Mouse (Mus musculus): ENCODE data around the gene Morf4l1. TPM values are rescaled to one million over a fixed set of nuclear protein-coding genes. Genes with fewer than 3 reads are reported as not detected.

The Morf4l1 gene
- polyA plus RNA-seq, 1 experiment from 2014 or later = 502 TPM

DNA sequence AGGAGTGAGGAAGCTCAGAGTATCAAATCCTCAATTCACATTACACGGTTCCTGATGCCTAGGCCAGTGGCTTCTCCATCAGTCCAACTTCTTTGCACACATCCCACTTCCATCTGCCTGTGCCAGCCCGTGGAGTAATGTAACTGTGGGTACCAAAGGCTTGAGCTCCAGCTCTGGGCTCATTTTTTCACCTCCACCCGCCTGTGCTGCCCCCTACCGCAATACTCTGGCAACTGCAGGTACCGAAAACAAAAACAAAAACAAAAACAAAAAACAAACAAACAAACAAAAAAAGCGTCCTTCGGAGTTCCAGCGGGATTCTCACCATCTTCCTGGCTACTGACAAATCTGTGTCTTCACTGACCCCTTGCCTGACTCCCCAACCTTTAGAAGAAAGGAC is 20.9 kb upstream of the Morf4l1 start:
- H3K36me3 ChIP-seq (ENCODE audit: control insufficient read depth, insufficient read depth, low read length) = no peaks in the 10 kb centered on the region
- H3K4me1 ChIP-seq (ENCODE audit: control insufficient read depth, insufficient read depth, low read length) = no peaks in the 10 kb centered on the region
- 82% methylated on average over 8 of the region's 8 CpGs for WGBS
- DNase-seq (ENCODE audit: low spot score) (no peak), ATAC-seq (ENCODE audit: insufficient read depth, low FRiP score, low TSS enrichment) (no peak)
- no peak overlapping the region for H3K9ac ChIP-seq (ENCODE audit: low read length)
- no peak overlapping the region for H3K27ac ChIP-seq (ENCODE audit: low read depth, low read length)
- no peak overlapping the region for H3K4me2 ChIP-seq (ENCODE audit: low read depth)
- no peaks in the 10 kb centered on the region for H3K9me3 ChIP-seq (ENCODE audit: control insufficient read depth, low read length)
- H3K27me3 ChIP-seq (ENCODE audit: control insufficient read depth, insufficient read depth, low read length) = no peaks in the 10 kb centered on the region
- H3K4me3 ChIP-seq (ENCODE audit: low read depth, low read length) = no peak overlapping the region

DNA sequence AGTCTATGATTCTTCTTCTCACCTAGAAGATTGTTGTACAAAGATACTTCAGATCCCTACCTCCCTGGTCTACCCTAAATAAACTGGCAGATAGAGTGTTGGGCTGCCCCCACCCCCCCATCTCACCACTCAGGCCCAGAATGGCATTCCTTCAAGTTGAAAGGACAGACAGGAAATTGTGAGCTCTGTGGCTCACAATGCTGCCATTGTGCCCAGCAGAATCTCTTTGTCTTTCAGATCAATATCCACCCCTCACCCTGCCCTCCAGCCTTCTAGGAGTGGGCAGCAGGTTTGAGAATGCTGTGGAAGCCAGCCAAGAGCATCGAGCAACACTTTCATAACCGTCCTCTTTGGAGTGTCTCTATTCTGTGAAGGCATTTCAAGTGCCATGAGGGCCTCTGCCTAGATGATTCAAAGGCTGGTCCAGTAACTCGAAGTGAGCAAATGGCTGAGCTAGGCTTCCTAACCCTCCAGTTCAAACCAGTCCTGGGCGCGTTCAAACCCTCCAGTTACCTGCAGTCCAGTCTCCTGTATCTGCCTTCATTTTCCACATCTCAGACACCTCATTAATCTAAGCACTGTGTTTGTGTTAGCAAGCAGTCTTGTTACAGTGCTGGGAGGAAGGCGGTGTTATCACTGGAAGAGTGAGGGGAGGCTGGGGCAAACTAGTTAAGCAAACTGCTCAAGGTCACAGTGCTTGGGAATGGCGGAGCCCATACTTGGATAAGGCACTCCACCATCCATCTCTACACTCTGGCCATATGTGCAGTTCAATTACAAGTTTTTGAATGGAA is 19.2 kb upstream of the Morf4l1 start:
- no peak for DNase-seq (ENCODE audit: low spot score)
- Histone ChIP-seq H3K36me3 (ENCODE audit: control insufficient read depth, insufficient read depth, low read length) (no peaks in the 10 kb centered on the region), H3K4me1 (ENCODE audit: control insufficient read depth, insufficient read depth, low read length) (no peaks in the 10 kb centered on the region), H3K27ac (ENCODE audit: low read depth, low read length) (no peak overlapping the region), H3K9ac (ENCODE audit: low read length) (no peak overlapping the region), H3K4me3 (ENCODE audit: low read depth, low read length) (no peak overlapping the region), H3K4me2 (ENCODE audit: low read depth) (no peak overlapping the region), H3K9me3 (ENCODE audit: control insufficient read depth, low read length) (no peaks in the 10 kb centered on the region), H3K27me3 (ENCODE audit: control insufficient read depth, insufficient read depth, low read length) (no peaks in the 10 kb centered on the region)
- WGBS = 83% methylated on average over 7 of the region's 7 CpGs
- no peak for ATAC-seq (ENCODE audit: insufficient read depth, low FRiP score, low TSS enrichment)

DNA sequence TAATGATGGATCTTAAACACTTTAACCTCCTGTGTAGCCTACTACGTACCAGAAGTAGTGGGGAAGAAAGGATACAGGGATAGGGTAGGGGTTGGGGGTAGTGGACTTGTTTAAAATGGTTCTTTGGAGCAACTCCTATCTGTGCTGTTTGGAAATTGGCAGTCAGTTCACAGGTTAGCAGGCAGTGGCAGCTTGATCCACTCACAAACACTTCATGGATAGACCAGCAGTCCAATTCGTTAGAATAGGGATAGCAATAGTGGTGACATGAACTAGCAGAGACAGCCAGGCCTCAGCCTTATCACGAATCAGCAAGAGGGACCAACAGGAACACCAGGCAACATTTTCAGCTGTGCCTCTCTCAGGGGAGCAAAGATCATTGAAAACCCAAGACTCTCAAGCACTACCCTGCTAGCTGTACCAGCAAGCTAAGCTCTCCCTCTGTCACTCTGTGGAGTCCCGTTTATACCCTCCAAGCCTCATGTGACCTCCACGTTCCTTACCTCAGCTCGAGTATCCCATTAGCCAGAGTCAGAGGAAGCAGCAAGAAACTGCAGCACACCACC is 14.1 kb upstream of the Morf4l1 start:
- H3K36me3 ChIP-seq (ENCODE audit: control insufficient read depth, insufficient read depth, low read length) = no peaks in the 10 kb centered on the region
- no peak overlapping the region for H3K27ac ChIP-seq (ENCODE audit: low read depth, low read length)
- H3K4me1 ChIP-seq (ENCODE audit: control insufficient read depth, insufficient read depth, low read length) = no peaks in the 10 kb centered on the region
- ATAC-seq (ENCODE audit: insufficient read depth, low FRiP score, low TSS enrichment) (no peak), DNase-seq (ENCODE audit: low spot score) (no peak)
- no peak overlapping the region for H3K9ac ChIP-seq (ENCODE audit: low read length)
- no peaks in the 10 kb centered on the region for H3K9me3 ChIP-seq (ENCODE audit: control insufficient read depth, low read length)
- H3K4me2 ChIP-seq (ENCODE audit: low read depth) = no peak overlapping the region
- H3K4me3 ChIP-seq (ENCODE audit: low read depth, low read length) = no peak overlapping the region
- WGBS = 86% methylated on average over 6 of the region's 6 CpGs
- no peaks in the 10 kb centered on the region for H3K27me3 ChIP-seq (ENCODE audit: control insufficient read depth, insufficient read depth, low read length)

- Histone ChIP-seq H3K4me3 (ENCODE audit: low read depth, low read length) (no peak overlapping the region), H3K27me3 (ENCODE audit: control insufficient read depth, insufficient read depth, low read length) (no peaks in the 10 kb centered on the region), H3K36me3 (ENCODE audit: control insufficient read depth, insufficient read depth, low read length) (no peaks in the 10 kb centered on the region), H3K9ac (ENCODE audit: low read length) (no peak overlapping the region), H3K27ac (ENCODE audit: low read depth, low read length) (no peak overlapping the region), H3K4me1 (ENCODE audit: control insufficient read depth, insufficient read depth, low read length) (no peaks in the 10 kb centered on the region), H3K9me3 (ENCODE audit: control insufficient read depth, low read length) (no peaks in the 10 kb centered on the region), H3K4me2 (ENCODE audit: low read depth) (no peak overlapping the region)
- WGBS = 65% methylated on average over 6 of the region's 6 CpGs
- DNase-seq (ENCODE audit: low spot score) (no peak), ATAC-seq (ENCODE audit: insufficient read depth, low FRiP score, low TSS enrichment) (no peak)
Measured at GRCm38 (mm10) chr9:90127146-90127545, 12.6 kb upstream of the Morf4l1 start.

DNA sequence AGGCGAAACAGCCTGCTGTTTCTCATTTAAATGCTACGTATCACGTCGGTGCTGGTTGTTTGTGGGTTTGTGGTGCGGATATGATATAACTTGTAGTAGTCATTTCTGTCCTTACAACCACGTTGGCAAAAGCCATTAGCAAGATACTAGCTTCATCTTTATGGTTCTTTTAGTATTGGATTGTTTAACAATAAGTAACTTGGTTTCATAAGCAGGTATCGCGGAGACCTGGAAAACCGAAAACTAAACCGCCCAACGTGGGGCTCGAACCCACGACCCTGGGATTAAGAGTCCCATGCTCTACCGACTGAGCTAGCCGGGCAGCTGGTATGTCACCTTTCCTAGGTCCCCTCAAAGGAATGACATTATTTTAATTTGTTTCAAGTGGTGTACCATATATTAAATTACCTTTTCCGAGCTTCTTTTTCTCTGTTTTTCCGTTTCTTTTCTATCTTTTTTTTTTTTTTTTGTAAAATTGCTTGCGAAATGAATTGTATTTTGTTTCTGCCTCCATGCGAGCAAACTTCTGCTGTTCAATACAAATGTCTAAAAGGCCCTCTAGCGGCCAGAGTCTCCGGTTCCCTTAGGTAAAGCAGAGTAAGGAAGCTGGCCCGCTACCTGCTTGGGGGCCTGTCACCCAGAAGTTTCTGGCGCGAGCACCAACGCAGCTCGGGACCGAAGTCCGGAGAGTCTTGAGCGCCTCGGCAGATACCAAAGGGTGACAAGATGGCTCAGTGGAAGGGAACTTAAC is 11.9 kb upstream of the Morf4l1 start:
- Histone ChIP-seq H3K27ac (ENCODE audit: low read depth, low read length) (no peak overlapping the region), H3K9me3 (ENCODE audit: control insufficient read depth, low read length) (no peaks in the 10 kb centered on the region), H3K9ac (ENCODE audit: low read length) (no peak overlapping the region), H3K4me2 (ENCODE audit: low read depth) (peak overlapping the region; percentile 33), H3K27me3 (ENCODE audit: control insufficient read depth, insufficient read depth, low read length) (no peaks in the 10 kb centered on the region), H3K4me1 (ENCODE audit: control insufficient read depth, insufficient read depth, low read length) (no peaks in the 10 kb centered on the region), H3K4me3 (ENCODE audit: low read depth, low read length) (peak overlapping the region; percentile 21), H3K36me3 (ENCODE audit: control insufficient read depth, insufficient read depth, low read length) (no peaks in the 10 kb centered on the region)
- ATAC-seq (ENCODE audit: insufficient read depth, low FRiP score, low TSS enrichment) (peak; percentile 71), DNase-seq (ENCODE audit: low spot score) (peak; percentile 78)
- 2% methylated on average over 30 of the region's 30 CpGs for WGBS

DNA sequence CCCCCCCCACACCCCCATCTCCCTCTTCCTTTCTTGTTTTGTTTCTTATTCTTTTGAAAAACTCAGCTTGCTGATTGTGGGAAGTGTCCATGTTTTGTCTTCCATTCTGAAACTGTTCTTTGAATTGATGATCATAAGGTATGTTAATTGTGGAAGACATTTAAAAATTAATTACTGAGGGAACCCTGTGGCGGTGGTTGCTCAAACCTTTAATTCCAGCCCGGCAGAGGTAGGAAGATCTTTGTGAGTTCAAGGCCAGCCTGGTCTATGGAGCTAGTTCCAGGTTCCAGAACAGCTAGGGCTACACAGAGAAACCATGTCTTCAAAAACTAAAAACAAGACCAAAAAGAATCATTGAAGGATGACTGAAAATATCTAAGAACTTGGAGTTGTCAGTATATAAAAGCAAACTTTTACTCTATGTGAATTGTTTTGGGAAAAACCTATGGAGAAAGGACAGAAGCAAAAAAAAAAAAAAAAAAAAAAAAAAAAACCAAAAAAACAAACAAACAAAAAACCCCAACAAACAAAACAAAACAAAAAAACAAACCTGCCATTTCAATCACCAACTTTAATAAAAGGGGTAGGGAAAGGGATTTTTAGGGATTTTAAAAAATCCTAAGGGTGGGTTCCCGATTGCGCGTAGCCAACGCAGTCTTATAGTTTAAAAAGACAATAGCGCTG is 11.0 kb upstream of the Morf4l1 start:
- Histone ChIP-seq H3K27ac (ENCODE audit: low read depth, low read length) (no peak overlapping the region), H3K4me3 (ENCODE audit: low read depth, low read length) (peak overlapping the region; percentile 21; the same call in 1 of the 2 replicates), H3K36me3 (ENCODE audit: control insufficient read depth, insufficient read depth, low read length) (no peaks in the 10 kb centered on the region), H3K9me3 (ENCODE audit: control insufficient read depth, low read length) (no peaks in the 10 kb centered on the region), H3K4me1 (ENCODE audit: control insufficient read depth, insufficient read depth, low read length) (no peaks in the 10 kb centered on the region), H3K27me3 (ENCODE audit: control insufficient read depth, insufficient read depth, low read length) (no peaks in the 10 kb centered on the region), H3K9ac (ENCODE audit: low read length) (no peak overlapping the region), H3K4me2 (ENCODE audit: low read depth) (peak overlapping the region; percentile 33)
- 14% methylated on average over 7 of the region's 7 CpGs for WGBS
- DNase-seq (ENCODE audit: low spot score) = no peak
- no peak for ATAC-seq (ENCODE audit: insufficient read depth, low FRiP score, low TSS enrichment)

DNA sequence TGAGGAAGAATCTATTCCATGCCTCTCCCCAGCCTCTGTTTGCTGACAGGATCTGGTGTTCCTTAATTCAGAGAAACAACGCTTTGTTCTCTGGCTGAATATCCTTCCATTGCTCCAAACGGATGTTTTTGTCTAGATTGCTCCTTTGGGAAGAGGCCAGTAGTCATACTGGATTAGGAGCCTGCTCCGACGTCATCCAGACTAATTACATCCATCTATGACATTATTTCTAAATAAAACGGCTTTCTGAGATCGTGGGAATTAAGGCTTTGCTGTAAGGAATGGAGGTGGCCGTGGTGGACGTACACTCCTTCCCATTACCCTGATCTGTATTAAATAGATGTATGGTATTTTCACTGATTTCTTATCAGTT is 10.3 kb upstream of the Morf4l1 start:
- H3K36me3 ChIP-seq (ENCODE audit: control insufficient read depth, insufficient read depth, low read length) = no peaks in the 10 kb centered on the region
- no peak overlapping the region for H3K27ac ChIP-seq (ENCODE audit: low read depth, low read length)
- DNase-seq (ENCODE audit: low spot score) (no peak), ATAC-seq (ENCODE audit: insufficient read depth, low FRiP score, low TSS enrichment) (no peak)
- WGBS = 38% methylated on average over 8 of the region's 8 CpGs
- H3K27me3 ChIP-seq (ENCODE audit: control insufficient read depth, insufficient read depth, low read length) = no peaks in the 10 kb centered on the region
- H3K9me3 ChIP-seq (ENCODE audit: control insufficient read depth, low read length) = no peaks in the 10 kb centered on the region
- no peak overlapping the region for H3K9ac ChIP-seq (ENCODE audit: low read length)
- H3K4me1 ChIP-seq (ENCODE audit: control insufficient read depth, insufficient read depth, low read length) = no peaks in the 10 kb centered on the region
- H3K4me2 ChIP-seq (ENCODE audit: low read depth) = no peak overlapping the region
- H3K4me3 ChIP-seq (ENCODE audit: low read depth, low read length) = no peak overlapping the region

DNA sequence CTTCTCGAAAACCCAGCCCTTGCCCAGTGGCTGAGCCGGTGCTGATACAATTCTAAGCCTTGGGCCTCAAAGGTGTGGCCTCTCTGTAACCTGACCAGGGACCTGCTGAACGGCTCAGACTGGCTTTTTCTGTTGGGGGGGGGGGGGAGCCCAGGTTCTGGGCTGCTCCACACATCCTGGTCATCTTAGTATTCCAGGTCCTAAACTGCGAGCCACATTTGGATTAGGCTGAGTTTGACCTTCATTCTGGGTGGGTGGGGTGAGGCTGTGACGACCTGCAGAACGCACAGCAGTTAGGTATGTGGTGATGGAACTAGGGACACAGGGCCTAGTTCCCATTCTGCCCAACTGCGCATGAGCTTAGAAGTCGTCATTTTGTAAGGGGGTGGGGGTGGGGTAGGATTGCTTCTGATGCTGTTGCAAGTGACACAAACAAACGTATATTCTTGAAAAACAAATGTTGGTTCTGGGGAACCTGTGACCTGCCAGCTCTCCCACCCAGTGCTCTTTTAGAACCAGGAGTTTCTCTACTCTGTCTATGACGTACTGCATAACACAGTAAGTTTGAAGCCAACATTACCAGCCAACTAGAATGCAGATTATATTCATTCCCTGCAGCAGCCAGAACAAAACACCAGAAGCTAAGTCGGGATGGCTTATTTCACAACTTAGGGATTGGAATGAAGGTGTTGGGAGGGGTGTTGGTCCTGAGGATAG is 9.7 kb upstream of the Morf4l1 start:
- Histone ChIP-seq H3K27ac (ENCODE audit: low read depth, low read length) (no peak overlapping the region), H3K9ac (ENCODE audit: low read length) (no peak overlapping the region), H3K4me1 (ENCODE audit: control insufficient read depth, insufficient read depth, low read length) (no peaks in the 10 kb centered on the region), H3K4me2 (ENCODE audit: low read depth) (no peak overlapping the region), H3K9me3 (ENCODE audit: control insufficient read depth, low read length) (no peaks in the 10 kb centered on the region), H3K4me3 (ENCODE audit: low read depth, low read length) (no peak overlapping the region), H3K27me3 (ENCODE audit: control insufficient read depth, insufficient read depth, low read length) (no peaks in the 10 kb centered on the region), H3K36me3 (ENCODE audit: control insufficient read depth, insufficient read depth, low read length) (no peaks in the 10 kb centered on the region)
- 37% methylated on average over 11 of the region's 11 CpGs for WGBS
- ATAC-seq (ENCODE audit: insufficient read depth, low FRiP score, low TSS enrichment) (no peak), DNase-seq (ENCODE audit: low spot score) (no peak)
